In the genomic region with DNA sequence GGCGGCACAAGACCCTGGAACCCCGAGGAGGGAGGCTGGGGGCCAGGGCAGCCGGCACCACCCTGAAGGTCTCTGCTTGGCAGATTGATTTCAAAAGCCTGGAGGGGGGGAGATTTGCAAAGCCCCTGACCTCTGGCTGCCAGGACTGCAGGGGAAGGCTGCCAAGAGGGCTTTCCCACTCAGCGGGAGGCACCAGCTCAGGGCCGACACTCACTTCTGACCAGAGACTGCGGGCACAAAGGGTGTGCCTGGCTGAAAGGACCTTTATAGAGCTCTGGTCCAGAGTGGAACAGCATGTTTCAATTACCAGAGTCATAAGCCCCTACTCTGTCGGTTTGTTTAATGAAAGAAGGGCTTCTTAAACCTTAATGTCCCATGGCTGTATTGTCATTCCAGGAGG, we compare ENCODE assay signal across 12 mouse cellular contexts. TPM values are rescaled to one million over a fixed set of nuclear protein-coding genes. Genes with fewer than 3 reads are reported as not detected.
DNase-seq lines count a peak whose midpoint lies in the region; ATAC-seq lines count a peak whose summit lies in the region.
"Had no signal": no experiment of that assay in that cellular context is flagged by ENCODE, and none has a peak within 500 bp of the region (broad histone marks: within the 10 kb centered on the region; RNA-seq: fewer than 3 reads in every experiment).

No protein-coding gene starts in this region.

- no peak overlapping the region for H3K4me3 ChIP-seq in forebrain, embryonic 14.5 days (ENCODE audit: low read depth, low read length)
- H3K4me3 ChIP-seq: megakaryocyte, embryonic 14.5 days had no signal

- H3K36me3 ChIP-seq in forebrain, embryonic 14.5 days (ENCODE audit: control insufficient read depth, insufficient read depth, low read length): 0 out of 2 replicates have a peak, but pooled peaks cover 3% of the 10 kb centered on the region

- peak overlapping the region; percentile 24; the same call in 1 of the 2 replicates for H3K4me2 ChIP-seq in forebrain, embryonic 14.5 days (ENCODE audit: low read length)

- H3K9ac ChIP-seq in forebrain, embryonic 14.5 days (ENCODE audit: low read length): no peak overlapping the region

- 6% methylated on average over 7 of the region's 7 CpGs for WGBS in forebrain, embryonic 14.5 days

- peak overlapping the region; percentile 11; the same call in 1 of the 2 replicates for H3K27ac ChIP-seq in forebrain, embryonic 14.5 days (ENCODE audit: low read depth, low read length)

- no peaks in the 10 kb centered on the region for H3K27me3 ChIP-seq in forebrain, embryonic 14.5 days (replicated peaks; ENCODE audit: control insufficient read depth, insufficient read depth, low read length)

- ATAC-seq in cerebellum, adult (ENCODE audit: insufficient number of reproducible peaks, low FRiP score, low TSS enrichment): no peak
- no peak; the same call in 1 of the 2 replicates for ATAC-seq in forebrain, embryonic 14.5 days
- no peak for ATAC-seq in granulocyte monocyte progenitor cell, adult 5-6 weeks (replicated peaks; ENCODE audit: poor library complexity, severe bottlenecking)

- DNase-seq in cerebellum, postnatal 10 days: peak; percentile 69 to 76
- DNase-seq in adrenal gland, adult 8-10 months: peak; percentile 32
- DNase-seq in forebrain, embryonic 14.5 days (ENCODE audit: low spot score): peak; percentile 41
- DNase-seq in mesoderm, embryonic 11.5 days (ENCODE audit: low read depth, low spot score): peak; percentile 64
- no peak for DNase-seq in layer of hippocampus, postnatal 25 days (ENCODE audit: extremely low spot score in 1 of 2, low spot score in 1 of 2)
- no peak for DNase-seq in right cerebral cortex, postnatal 4 days
- DNase-seq: cerebellum, adult 11-12 months; heart, adult 18-20 months; layer of hippocampus, adult 9-11 months had no signal

- no peaks in the 10 kb centered on the region for H3K9me3 ChIP-seq in forebrain, embryonic 14.5 days (replicated peaks; ENCODE audit: control insufficient read depth, low read length)

- H3K4me1 ChIP-seq in forebrain, embryonic 14.5 days (ENCODE audit: control insufficient read depth, insufficient read depth, low read length): peaks cover 14% of the 10 kb centered on the region
- H3K4me1 ChIP-seq: megakaryocyte, embryonic 14.5 days had no signal

RNA-seq across cellular contexts. Expression of a gene that starts 46.7 kb away (rescaled TPM):
- 1 to 10 TPM; 4.1 to 6.4 (median 6.0) TPM for total RNA-seq in adrenal gland, adult 8-10 months (2022)
- polyA plus RNA-seq in forebrain, embryonic 14.5 days (2014; fragmentation: Nextera tagmentation; extraction: Ambion mirVana): 8.2 and 13.6 TPM in 2 replicates
- 10 to 100 TPM; 16.7 to 19.3 TPM for total RNA-seq in layer of hippocampus, postnatal 25 days (2021)
- total RNA-seq in granulocyte monocyte progenitor cell, adult 5-6 weeks (2014; fragmentation: Nextera tagmentation): not detected in 2 replicates
- total RNA-seq in granulocyte monocyte progenitor cell, adult 5-6 weeks (2017): not detected in 2 replicates

Comparison
In these comparisons a context has a peak if more than half of its experiments do, and no peak if none do; other contexts are left out.
1. DNase-seq: peak in cerebellum, postnatal 10 days (2 of 2), adrenal gland, adult 8-10 months (single experiment), forebrain, embryonic 14.5 days (single experiment) and mesoderm, embryonic 11.5 days (single experiment); none in layer of hippocampus, postnatal 25 days (0 of 2) and right cerebral cortex, postnatal 4 days (single experiment).
2. RNA of a gene that starts 46.7 kb away (total RNA-seq): 16.7 to 19.3 TPM in layer of hippocampus, postnatal 25 days and 4.1 to 6.4 TPM in adrenal gland, adult 8-10 months; not detected in granulocyte monocyte progenitor cell, adult 5-6 weeks; every median in the first group is over 4 times any median in the second.